Mouse (Mus musculus) T-helper 2 cell (primary cell): ENCODE data around the gene Atg9a.
"Not testable (repeated sequence)": the region's sequence is repeated elsewhere in the genome, so short reads cannot be mapped to it uniquely, and the experiment has no call there.

Source experiments
- in situ Hi-C: fragments of 300-600 bp; cut with MboI, MseI; formaldehyde crosslinking; loops from one replicate; pipeline ENCODE4 v1.15.1; 2025; ENCODE audit warnings: high pct_unique_total_duplicates

The Atg9a gene

GRCm38 (mm10) chr1:75191622-75192402, at the start of gene Atg9a, which contains the start of gene Ankzf1:
Gene Atg9a (minus strand): TSS chr1:75192196.
Gene Ankzf1 (plus strand): TSS chr1:75192151.
- in situ Hi-C loops, result loop anchor here (5.0 to 10.0 kb wide), 2 partner anchors 50 to 123 kb away; partner anchors contain the start of genes Cnppd1, Dnpep and Retreg2

- in situ Hi-C loops, result no loop called here
These were observed 47.6 kb upstream of the Atg9a start for GRCm38 (mm10) chr1:75239591-75239990.

GRCm38 (mm10) chr1:75236117-75237050, 44.4 kb upstream of the Atg9a start, which contains the start of gene Dnajb2:
Gene Dnajb2 (plus strand): TSS chr1:75236406.
- in situ Hi-C loops, result no loop called here

- in situ Hi-C loops, result no loop called here
These were observed 42.6 kb upstream of the Atg9a start for GRCm38 (mm10) chr1:75234606-75235005.

GRCm38 (mm10) chr1:75232489-75232888, 40.5 kb upstream of the Atg9a start:
- in situ Hi-C loops, result not testable (repeated sequence)

- in situ Hi-C loops, result no loop called here
These were observed 39.7 kb upstream of the Atg9a start, which contains the start of gene A630095N17Rik for GRCm38 (mm10) chr1:75231664-75232152. Gene A630095N17Rik (minus strand): TSS chr1:75232102.

- in situ Hi-C loops, result no loop called here
These were observed 39.2 kb upstream of the Atg9a start for GRCm38 (mm10) chr1:75231224-75231623.

GRCm38 (mm10) chr1:75230335-75230994, 38.5 kb upstream of the Atg9a start:
- in situ Hi-C loops, result no loop called here

- in situ Hi-C loops, result no loop called here
These were observed 37.2 kb upstream of the Atg9a start for GRCm38 (mm10) chr1:75229158-75229557.

- in situ Hi-C loops, result no loop called here
These were observed 35.7 kb upstream of the Atg9a start for GRCm38 (mm10) chr1:75227653-75228052.

GRCm38 (mm10) chr1:75226138-75226537, 34.1 kb upstream of the Atg9a start:
- in situ Hi-C loops, result no loop called here

- in situ Hi-C loops, result no loop called here
These were observed 33.5 kb upstream of the Atg9a start for GRCm38 (mm10) chr1:75225473-75225872.

- in situ Hi-C loops, result loop anchor here (25.0 kb wide), 1 partner anchor 986 kb away; the partner anchor contains the start of gene Arpc2
These were observed 31.5 kb upstream of the Atg9a start for GRCm38 (mm10) chr1:75223532-75223931.

GRCm38 (mm10) chr1:75222926-75223325, 30.9 kb upstream of the Atg9a start:
- in situ Hi-C loops, result loop anchor here (25.0 kb wide), 1 partner anchor 986 kb away; the partner anchor contains the start of gene Arpc2

- in situ Hi-C loops, result loop anchor here (25.0 kb wide), 1 partner anchor 984 kb away; the partner anchor contains the start of gene Arpc2
These were observed 29.5 kb upstream of the Atg9a start for GRCm38 (mm10) chr1:75221538-75221937.

GRCm38 (mm10) chr1:75219531-75219930, 27.5 kb upstream of the Atg9a start, which contains the start of gene Tuba4a:
Gene Tuba4a (minus strand): TSS chr1:75219865.
- in situ Hi-C loops, result loop anchor here (25.0 kb wide), 1 partner anchor 982 kb away; the partner anchor contains the start of gene Arpc2

- in situ Hi-C loops, result loop anchor here (25.0 kb wide), 1 partner anchor 982 kb away; the partner anchor contains the start of gene Arpc2
These were observed 27.1 kb upstream of the Atg9a start for GRCm38 (mm10) chr1:75219078-75219477.

- in situ Hi-C loops, result loop anchor here (25.0 kb wide), 1 partner anchor 981 kb away; the partner anchor contains the start of gene Arpc2
These were observed 26.4 kb upstream of the Atg9a start for GRCm38 (mm10) chr1:75218227-75219001.

- in situ Hi-C loops, result loop anchor here (25.0 kb wide), 1 partner anchor 981 kb away; the partner anchor contains the start of gene Arpc2
These were observed 25.9 kb upstream of the Atg9a start for GRCm38 (mm10) chr1:75217893-75218226.
